Mouse (Mus musculus) limb, embryonic 11.5 days (tissue): Measurements from ENCODE around the gene Rsrc1. TPM values are rescaled to one million over a fixed set of nuclear protein-coding genes. Genes with fewer than 3 reads are reported as not detected.
A peak's percentile ranks its signal among the peaks of the same experiment; 100 is the strongest.

Experiments
- ATAC-seq: fragments of 200-750 bp; cut with Nextera tagmentation; 2 replicates; pipeline ENCODE4 v1.8.0; 2017; ENCODE audit warnings: low read depth; ENCODE audit not compliant: insufficient number of reproducible peaks, low FRiP score, low TSS enrichment
- DNase-seq: peaks from one replicate; pipeline ENCODE4 v3.0.0-alpha.2; 2015; ENCODE audit warnings: low spot score
- H3K27ac ChIP-seq: fragments of 300-500 bp; sonication (generic); replicated peaks from 2 replicates; pipeline ENCODE4 v1.5.1; 2014; ENCODE audit warnings: low read depth, mild to moderate bottlenecking, low read length
- H3K27me3 ChIP-seq: fragments of 300-500 bp; sonication (generic); 2 replicates; pipeline ENCODE4 v1.6.1; 2014; ENCODE audit warnings: mild to moderate bottlenecking, low read length, mixed read lengths; ENCODE audit not compliant: control insufficient read depth, insufficient read depth
- H3K36me3 ChIP-seq: fragments of 300-500 bp; sonication (generic); 2 replicates; pipeline ENCODE4 v1.6.1; 2014; ENCODE audit warnings: mild to moderate bottlenecking, low read length, moderate library complexity, mixed read lengths; ENCODE audit not compliant: control insufficient read depth, insufficient read depth
- H3K4me1 ChIP-seq: fragments of 300-500 bp; sonication (generic); 2 replicates; pipeline ENCODE4 v1.6.1; 2014; ENCODE audit warnings: low read length, mixed read lengths; ENCODE audit not compliant: control insufficient read depth, insufficient read depth
- H3K4me2 ChIP-seq: fragments of 300-500 bp; sonication (generic); 2 replicates; pipeline ENCODE4 v1.6.1; 2014; ENCODE audit warnings: low read depth, mild to moderate bottlenecking, moderate library complexity; ENCODE audit not compliant: severe bottlenecking
- H3K4me3 ChIP-seq: fragments of 300-500 bp; sonication (generic); 2 replicates; pipeline ENCODE4 v1.5.1; 2014; ENCODE audit warnings: low read depth, low read length
- H3K9ac ChIP-seq: fragments of 300-500 bp; sonication (generic); 2 replicates; pipeline ENCODE4 v1.6.1; 2014; ENCODE audit warnings: mild to moderate bottlenecking, low read length
- H3K9me3 ChIP-seq: fragments of 300-500 bp; sonication (generic); 2 replicates; pipeline ENCODE4 v1.6.1; 2016; ENCODE audit warnings: low read length; ENCODE audit not compliant: control insufficient read depth
- WGBS: fragments of 180-500 bp; shearing (Covaris S2); extraction: QIAGEN DNeasy Blood & Tissue Kit; methylation state at CpG from one replicate; pipeline ENCODE4 v1.1.7; 2014; 5-methylcytosine and 5-hydroxymethylcytosine counted together
- polyA plus RNA-seq: library from polyadenylated mRNA; unstranded; fragments of >200 nt; fragmentation: Nextera tagmentation; extraction: Ambion mirVana; gene quantifications from 2 replicates; pipeline ENCODE4 v1.2.1, GENCODE M21; 2014

Gene Rsrc1
- polyA plus RNA-seq, 1 experiment from 2014 or later = 62.7 TPM

DNA sequence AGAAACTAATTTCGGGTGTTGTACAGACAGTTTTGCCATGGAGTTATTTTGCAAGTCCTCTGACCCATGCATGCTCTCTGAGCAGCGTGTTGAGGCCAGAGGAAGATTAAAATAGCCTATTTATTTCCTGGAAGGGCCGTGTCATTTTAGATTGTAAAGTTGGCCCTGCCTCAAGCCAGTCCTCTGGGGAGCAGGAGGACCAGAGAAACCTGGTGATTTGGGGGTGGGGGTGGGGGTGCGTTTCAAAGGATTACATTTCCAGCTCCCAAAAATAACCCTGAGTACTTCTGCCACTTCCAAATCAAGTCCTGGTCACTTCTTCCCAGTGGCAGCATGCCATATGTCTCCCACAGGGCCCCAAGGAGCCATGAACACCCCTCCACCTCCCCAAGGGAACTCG, 391.6 kb downstream of the Rsrc1 start:
- no peak overlapping the region for H3K27ac ChIP-seq
- H3K9me3 ChIP-seq = no peaks in the 10 kb centered on the region
- H3K4me3 ChIP-seq = no peak overlapping the region
- no peak for DNase-seq
- no peak overlapping the region for H3K4me2 ChIP-seq
- no peak for ATAC-seq
- H3K27me3 ChIP-seq = no peaks in the 10 kb centered on the region; the same call in 1 of the 2 replicates
- H3K9ac ChIP-seq = no peak overlapping the region
- 69% methylated on average over 5 of the region's 5 CpGs for WGBS
- H3K4me1 ChIP-seq = no peaks in the 10 kb centered on the region
- H3K36me3 ChIP-seq = no peaks in the 10 kb centered on the region

DNA sequence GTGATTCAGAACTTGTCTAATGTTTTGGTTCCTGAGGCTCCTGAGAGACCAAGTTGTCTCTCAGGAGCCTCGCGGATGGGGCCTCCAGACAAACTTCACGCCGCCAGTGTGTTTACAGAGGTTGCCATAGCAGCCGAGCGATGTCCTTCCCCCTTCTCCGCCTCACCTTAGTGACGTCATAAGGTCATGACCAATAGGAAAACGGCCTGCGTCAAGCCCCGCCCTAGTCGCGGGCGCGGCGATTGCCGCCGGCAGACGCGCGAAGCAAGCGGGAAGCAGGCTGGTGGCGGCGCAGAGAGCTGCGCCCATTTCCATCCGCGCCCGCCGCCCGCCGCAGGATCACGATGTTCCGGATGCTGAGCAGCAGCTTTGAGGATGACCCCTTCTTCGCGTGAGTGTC, 392.7 kb downstream of the Rsrc1 start, which contains the start of gene Mlf1:
Mlf1 (plus strand) TSS at position 226 of the 400 bp plus-strand sequence.
- Histone ChIP-seq H3K9ac (peak within 1 kb of the TSS; percentile 53), H3K9me3 (no peaks in the 10 kb centered on the region), H3K27me3 (no peaks in the 10 kb centered on the region; the same call in 1 of the 2 replicates), H3K4me2 (peak within 1 kb of the TSS; percentile 81), H3K4me3 (peak within 1 kb of the TSS; percentile 47), H3K36me3 (no peaks in the 10 kb centered on the region), H3K4me1 (no peaks in the 10 kb centered on the region), H3K27ac (no peak within 1 kb of the TSS)
- peak; percentile 94 for DNase-seq
- peak; percentile 98 for ATAC-seq
- WGBS = under 1% methylated on average over 35 of the region's 35 CpGs

DNA sequence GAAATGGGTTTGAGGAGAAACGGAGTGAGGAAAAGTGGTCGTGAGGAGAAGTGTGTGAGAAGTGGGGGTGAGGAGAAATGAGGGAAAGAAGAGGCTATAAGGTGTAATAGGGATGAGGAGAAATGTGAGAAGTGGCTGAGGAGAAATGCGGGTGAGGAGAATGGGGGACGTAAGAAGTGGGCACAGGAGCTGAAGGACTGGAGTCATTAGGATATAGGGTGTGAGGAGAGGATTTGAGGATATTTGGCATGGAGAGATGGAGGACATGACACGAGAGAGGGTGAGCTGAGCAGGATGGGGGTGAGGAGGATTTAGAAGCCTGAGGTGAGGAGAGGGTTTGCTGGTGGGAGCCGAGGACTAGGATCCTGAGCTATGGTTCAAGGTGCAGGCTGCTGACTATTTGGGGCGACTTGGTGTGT, 393.2 kb downstream of the Rsrc1 start:
- Histone ChIP-seq H3K9me3 (no peaks in the 10 kb centered on the region), H3K4me2 (peak overlapping the region; percentile 81), H3K4me1 (no peaks in the 10 kb centered on the region), H3K36me3 (no peaks in the 10 kb centered on the region), H3K9ac (peak overlapping the region; percentile 53), H3K27me3 (no peaks in the 10 kb centered on the region; the same call in 1 of the 2 replicates), H3K27ac (no peak overlapping the region), H3K4me3 (peak overlapping the region; percentile 47)
- peak; percentile 21 for DNase-seq
- 39% methylated on average over 7 of the region's 7 CpGs for WGBS
- ATAC-seq = peak; percentile 17; the same call in 1 of the 2 replicates

- no peaks in the 10 kb centered on the region; the same call in 1 of the 2 replicates for H3K27me3 ChIP-seq
- ATAC-seq = no peak
- no peak within 1 kb of the TSS for H3K27ac ChIP-seq
- no peaks in the 10 kb centered on the region for H3K36me3 ChIP-seq
- no peaks in the 10 kb centered on the region for H3K4me1 ChIP-seq
- WGBS = 51% methylated on average over 3 of the region's 3 CpGs
- no peaks in the 10 kb centered on the region for H3K9me3 ChIP-seq
- peak within 1 kb of the TSS; percentile 81 for H3K4me2 ChIP-seq
- peak within 1 kb of the TSS; percentile 53 for H3K9ac ChIP-seq
- no peak for DNase-seq
- peak within 1 kb of the TSS; percentile 47 for H3K4me3 ChIP-seq
Measured at GRCm38 (mm10) chr3:67375063-67375462, 393.9 kb downstream of the Rsrc1 start, which contains the start of gene Gm17402. Gm17402 (minus strand) TSS chr3:67375163.

DNA sequence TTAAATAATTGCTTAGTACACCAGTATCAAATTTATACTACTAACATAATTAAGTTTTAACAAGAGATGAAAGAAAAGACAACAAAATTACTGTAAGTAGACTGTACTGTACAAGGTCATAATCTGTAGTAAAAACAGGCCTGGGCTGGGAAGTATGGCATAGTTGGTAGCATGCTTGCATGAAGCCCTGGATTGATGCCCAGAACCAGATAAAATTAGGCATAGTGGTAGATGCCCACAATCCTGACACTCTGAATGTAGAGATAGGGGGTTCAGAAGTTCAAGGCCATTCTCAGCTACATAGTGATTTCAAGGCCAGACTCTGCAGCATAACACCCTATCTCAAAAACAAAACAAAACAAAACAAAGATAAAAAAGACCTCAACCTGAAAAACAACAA, 397.0 kb downstream of the Rsrc1 start:
- H3K9me3 ChIP-seq = no peaks in the 10 kb centered on the region
- ATAC-seq (no peak), DNase-seq (no peak)
- H3K4me1 ChIP-seq = no peaks in the 10 kb centered on the region
- no peak overlapping the region for H3K27ac ChIP-seq
- no peak overlapping the region for H3K4me2 ChIP-seq
- H3K36me3 ChIP-seq = no peaks in the 10 kb centered on the region
- H3K4me3 ChIP-seq = no peak overlapping the region
- H3K27me3 ChIP-seq = no peaks in the 10 kb centered on the region
- no peak overlapping the region for H3K9ac ChIP-seq

Other genes starting within 250 kb of the Rsrc1 start
- 144 and 163 TPM in 2 replicates for gene Shox2, start 381 bp downstream of the Rsrc1 start, polyA plus RNA-seq